Mouse (Mus musculus) MEL (cell line): ENCODE measurements around the gene Polr2i. TPM values are rescaled to one million over a fixed set of nuclear protein-coding genes. Genes with fewer than 3 reads are reported as not detected.

Experiments used
- DNase-seq: peaks from one replicate; pipeline ENCODE4 v3.0.0; 2011; ENCODE audit warnings: low read depth, low spot score
- H3K27ac ChIP-seq: 2 replicates; pipeline ENCODE4 v1.5.1; 2012; ENCODE audit warnings: low read depth, mild to moderate bottlenecking, control low read depth, low read length, moderate library complexity; ENCODE audit not compliant: control insufficient read depth
- H3K27me3 ChIP-seq, 2 experiments: fragments of 150-350 bp in 1 of 2; sonication (generic) in 1 of 2; 2 replicates each; pipeline ENCODE4 v1.6.1; 2012; ENCODE audit warnings: low read length in 2 of 2, mild to moderate bottlenecking in 2 of 2, improper control_type of control experiment in 1 of 2, moderate library complexity in 1 of 2; ENCODE audit not compliant: insufficient read depth in 2 of 2, control insufficient read depth in 1 of 2
- H3K36me3 ChIP-seq, 2 experiments: 2 replicates each; pipeline ENCODE4 v1.6.1; 2012 to 2014; ENCODE audit warnings: low read length in 2 of 2, improper control_type of control experiment in 1 of 2, inconsistent platforms in 1 of 2, mild to moderate bottlenecking in 1 of 2; ENCODE audit not compliant: insufficient read depth in 2 of 2, control insufficient read depth in 1 of 2
- H3K4me1 ChIP-seq, 2 experiments: fragments of 150-350 bp in 1 of 2; sonication (generic) in 1 of 2; 2 replicates each; pipeline ENCODE4 v1.6.1; 2012; ENCODE audit warnings: low read length in 2 of 2, improper control_type of control experiment in 1 of 2, mild to moderate bottlenecking in 1 of 2; ENCODE audit not compliant: insufficient read depth in 2 of 2, control insufficient read depth in 1 of 2
- H3K4me3 ChIP-seq, 2 experiments: fragments of 150-350 bp in 1 of 2; sonication (generic) in 1 of 2; 2 replicates each; pipeline ENCODE4 v1.5.1; 2012; ENCODE audit warnings: low read depth in 2 of 2, low read length in 2 of 2, mild to moderate bottlenecking in 2 of 2, moderate library complexity in 2 of 2, control low read depth in 1 of 2, improper control_type of control experiment in 1 of 2; ENCODE audit not compliant: control insufficient read depth in 1 of 2, insufficient read depth in 1 of 2
- H3K79me2 ChIP-seq: 2 replicates; pipeline ENCODE4 v1.6.1; 2012; ENCODE audit warnings: mild to moderate bottlenecking, low read length, moderate library complexity; ENCODE audit not compliant: control insufficient read depth, poor library complexity, insufficient read depth
- H3K9ac ChIP-seq: 2 replicates; pipeline ENCODE4 v1.6.1; 2012; ENCODE audit warnings: low read depth, mild to moderate bottlenecking, control low read depth, low read length, moderate library complexity; ENCODE audit not compliant: control insufficient read depth, poor library complexity, severe bottlenecking
- H3K9me3 ChIP-seq: fragments of 150-350 bp; sonication (generic); replicated peaks from 2 replicates; pipeline ENCODE4 v1.6.1; 2012; ENCODE audit warnings: mild to moderate bottlenecking, low read length, improper control_type of control experiment, moderate library complexity; ENCODE audit not compliant: insufficient read depth
- BHLHE40 ChIP-seq: IDR thresholded peaks from 2 replicates; pipeline ENCODE4 v1.6.1; 2012; ENCODE audit warnings: low read depth, mild to moderate bottlenecking, inconsistent platforms, low read length, improper control_type of control experiment, borderline replicate concordance
- CHD1 ChIP-seq: IDR thresholded peaks from 2 replicates; pipeline ENCODE4 v1.6.1; 2012; ENCODE audit warnings: low read depth, mild to moderate bottlenecking, inconsistent platforms, low read length, improper control_type of control experiment
- CHD2 ChIP-seq: IDR thresholded peaks from 2 replicates; pipeline ENCODE4 v1.6.1; 2011; ENCODE audit warnings: low read length, improper control_type of control experiment
- CTCF ChIP-seq, 3 experiments: IDR thresholded peaks in 2 of 3; conservative IDR thresholded peaks in 1 of 3; 2 replicates each; pipeline ENCODE4 v1.5.1; 2011 to 2012; ENCODE audit warnings: low read length in 3 of 3, low read depth in 2 of 3, mild to moderate bottlenecking in 2 of 3, improper control_type of control experiment in 1 of 3, inconsistent platforms in 1 of 3, mixed read lengths in 1 of 3, moderate library complexity in 1 of 3; ENCODE audit not compliant: control insufficient read depth in 1 of 3, insufficient read depth in 1 of 3, poor library complexity in 1 of 3, severe bottlenecking in 1 of 3
- ELF1 ChIP-seq: IDR thresholded peaks from 2 replicates; pipeline ENCODE4 v1.6.1; 2014; ENCODE audit warnings: low read depth, mild to moderate bottlenecking, inconsistent platforms, low read length, improper control_type of control experiment, moderate library complexity
- EP300 ChIP-seq, 2 experiments: IDR thresholded peaks; 2 replicates each; pipeline ENCODE4 v1.6.1; 2011; ENCODE audit warnings: improper control_type of control experiment in 2 of 2, low read length in 2 of 2, low read depth in 1 of 2, mild to moderate bottlenecking in 1 of 2
- ETS1 ChIP-seq: IDR thresholded peaks from 2 replicates; pipeline ENCODE4 v1.6.1; 2012; ENCODE audit warnings: low read depth, mild to moderate bottlenecking, inconsistent platforms, low read length, improper control_type of control experiment, moderate library complexity
- GABPA ChIP-seq: IDR thresholded peaks from 2 replicates; pipeline ENCODE4 v1.6.1; 2012; ENCODE audit warnings: low read depth, mild to moderate bottlenecking, inconsistent platforms, low read length, improper control_type of control experiment, moderate library complexity
- GATA1 ChIP-seq: IDR thresholded peaks from 2 replicates; pipeline ENCODE4 v1.6.1; 2011; ENCODE audit warnings: low read depth, low read length, improper control_type of control experiment
- HCFC1 ChIP-seq: IDR thresholded peaks from 2 replicates; pipeline ENCODE4 v1.6.1; 2012; ENCODE audit warnings: low read depth, mild to moderate bottlenecking, inconsistent platforms, low read length, improper control_type of control experiment, moderate library complexity
- JUND ChIP-seq: IDR thresholded peaks from 2 replicates; pipeline ENCODE4 v1.6.1; 2011; ENCODE audit warnings: low read depth, mild to moderate bottlenecking, improper control_type of control experiment, low read length
- MAFK ChIP-seq: IDR thresholded peaks from 2 replicates; pipeline ENCODE4 v1.6.1; 2011; ENCODE audit warnings: low read depth, mild to moderate bottlenecking, low read length, improper control_type of control experiment, borderline replicate concordance
- MAZ ChIP-seq: IDR thresholded peaks from 2 replicates; pipeline ENCODE4 v1.6.1; 2012; ENCODE audit warnings: low read depth, mild to moderate bottlenecking, inconsistent platforms, low read length, improper control_type of control experiment
- MEF2A ChIP-seq: IDR thresholded peaks from 2 replicates; pipeline ENCODE4 v1.6.1; 2014; ENCODE audit warnings: low read depth, mild to moderate bottlenecking, inconsistent platforms, low read length, improper control_type of control experiment; ENCODE audit not compliant: poor library complexity, insufficient replicate concordance, severe bottlenecking; ENCODE audit errors: extremely low read depth
- MXI1 ChIP-seq: IDR thresholded peaks from 2 replicates; pipeline ENCODE4 v1.6.1; 2011; ENCODE audit warnings: mild to moderate bottlenecking, low read depth, low read length, improper control_type of control experiment
- MYB ChIP-seq: IDR thresholded peaks from 2 replicates; pipeline ENCODE4 v1.6.1; 2011; ENCODE audit warnings: mild to moderate bottlenecking, low read depth, low read length, improper control_type of control experiment
- NELFE ChIP-seq: IDR thresholded peaks from 2 replicates; pipeline ENCODE4 v1.6.1; 2011; ENCODE audit warnings: low read depth, low read length, improper control_type of control experiment
- POLR2A ChIP-seq, 2 experiments: IDR thresholded peaks; 2 replicates each; pipeline ENCODE4 v1.6.1; 2011 to 2012; ENCODE audit warnings: low read length in 2 of 2, mild to moderate bottlenecking in 2 of 2, control low read depth in 1 of 2, improper control_type of control experiment in 1 of 2, low read depth in 1 of 2, moderate library complexity in 1 of 2; ENCODE audit not compliant: control insufficient read depth in 1 of 2, insufficient read depth in 1 of 2, poor library complexity in 1 of 2
- POLR2AphosphoS2 ChIP-seq: IDR thresholded peaks from 2 replicates; pipeline ENCODE4 v1.6.1; 2011; ENCODE audit warnings: low read length, improper control_type of control experiment
- POLR2AphosphoS5 ChIP-seq: IDR thresholded peaks from 2 replicates; pipeline ENCODE4 v1.6.1; 2012; ENCODE audit warnings: low read depth, borderline replicate concordance, mild to moderate bottlenecking, inconsistent platforms, low read length, moderate library complexity, mixed read lengths
- RAD21 ChIP-seq: IDR thresholded peaks from 2 replicates; pipeline ENCODE4 v1.6.1; 2011; ENCODE audit warnings: mild to moderate bottlenecking, low read depth, low read length, improper control_type of control experiment
- RCOR1 ChIP-seq: IDR thresholded peaks from 2 replicates; pipeline ENCODE4 v1.6.1; 2012; ENCODE audit warnings: low read depth, mild to moderate bottlenecking, inconsistent platforms, low read length, improper control_type of control experiment
- SIN3A ChIP-seq: IDR thresholded peaks from 2 replicates; pipeline ENCODE4 v1.6.1; 2012; ENCODE audit warnings: low read length, improper control_type of control experiment, inconsistent platforms
- SMC3 ChIP-seq: IDR thresholded peaks from 2 replicates; pipeline ENCODE4 v1.6.1; 2011; ENCODE audit warnings: low read depth, low read length, improper control_type of control experiment
- USF1 ChIP-seq: IDR thresholded peaks from 2 replicates; pipeline ENCODE4 v1.6.1; 2014; ENCODE audit warnings: low read depth, mild to moderate bottlenecking, inconsistent platforms, low read length, improper control_type of control experiment, moderate library complexity
- USF2 ChIP-seq, 2 experiments: IDR thresholded peaks; 2 replicates each; pipeline ENCODE4 v1.6.1; 2011 to 2012; ENCODE audit warnings: improper control_type of control experiment in 2 of 2, low read length in 2 of 2, borderline replicate concordance in 1 of 2, inconsistent platforms in 1 of 2, low read depth in 1 of 2, mild to moderate bottlenecking in 1 of 2; ENCODE audit not compliant: insufficient read depth in 1 of 2
- ZKSCAN1 ChIP-seq: IDR thresholded peaks from 2 replicates; pipeline ENCODE4 v1.6.1; 2012; ENCODE audit warnings: low read depth, mild to moderate bottlenecking, inconsistent platforms, low read length, improper control_type of control experiment, moderate library complexity
- ZNF384 ChIP-seq: IDR thresholded peaks from 2 replicates; pipeline ENCODE4 v1.6.1; 2012; ENCODE audit warnings: low read depth, mild to moderate bottlenecking, inconsistent platforms, low read length, improper control_type of control experiment
- polyA plus RNA-seq, 2 experiments: library from polyadenylated mRNA; stranded (reverse) in 1 of 2; unstranded in 1 of 2; fragments of >175 nt in 1 of 2; fragments of >200 nt in 1 of 2; gene quantifications; 2 replicates each; pipeline versions ENCODE4 v1.2.1 to v1.2.4; 2012; ENCODE audit warnings: low replicate concordance in 2 of 2, low read depth in 1 of 2; ENCODE audit not compliant: insufficient read length in 2 of 2, insufficient read depth in 1 of 2, missing spikeins in 1 of 2
- total RNA-seq: library from RNA; depleted of rRNA; stranded (reverse); fragments of 300-350 nt; gene quantifications from 2 replicates; pipeline ENCODE4 v1.2.3, GENCODE M21; 2012

Polr2i gene
- total and polyA plus RNA-seq, 3 experiments: 118 to 128 TPM; not detected in 1

GRCm38 (mm10) chr7:30188344-30189115 is 43.2 kb upstream of the Polr2i start:
- peaks cover 3 to 4% of the 10 kb centered on the region in 2 experiments for H3K36me3 ChIP-seq
- no peaks in the 10 kb centered on the region for H3K9me3 ChIP-seq
- H3K4me1 ChIP-seq: peaks cover 0 to 9% of the 10 kb centered on the region in 2 experiments; a peak in 2 of 4 replicates
- no peaks in the 10 kb centered on the region for H3K27me3 ChIP-seq
- no peak overlapping the region for H3K27ac ChIP-seq
- H3K9ac ChIP-seq: no peak overlapping the region
- H3K79me2 ChIP-seq: peaks cover 5% of the 10 kb centered on the region; the same call in 1 of the 2 replicates
- H3K4me3 ChIP-seq: no peak overlapping the region
- no peak for TF ChIP-seq USF2 (IDR thresholded peaks at IDR 0.05; ENCODE audit: borderline replicate concordance in 1 of 2, insufficient read depth in 1 of 2, low read depth in 1 of 2, low read length in 2 of 2)
- no peak for TF ChIP-seq RCOR1
- TF ChIP-seq CHD2: no peak
- TF ChIP-seq POLR2AphosphoS2: no peak
- TF ChIP-seq HCFC1: no peak
- no peak for TF ChIP-seq CHD1
- no peak for TF ChIP-seq ETS1
- no peak for TF ChIP-seq ELF1
- TF ChIP-seq POLR2AphosphoS5: no peak
- TF ChIP-seq MYB: no peak
- no peak for TF ChIP-seq BHLHE40
- TF ChIP-seq RAD21: no peak
- TF ChIP-seq GABPA: no peak
- TF ChIP-seq ZNF384: no peak
- no peak for TF ChIP-seq EP300 (IDR thresholded peaks at IDR 0.05; ENCODE audit: low read depth in 1 of 2, low read length in 2 of 2)
- no peak for TF ChIP-seq SMC3
- TF ChIP-seq ZKSCAN1: no peak
- TF ChIP-seq, all 39 proteins: peak for 0
- no peak for DNase-seq

DNA sequence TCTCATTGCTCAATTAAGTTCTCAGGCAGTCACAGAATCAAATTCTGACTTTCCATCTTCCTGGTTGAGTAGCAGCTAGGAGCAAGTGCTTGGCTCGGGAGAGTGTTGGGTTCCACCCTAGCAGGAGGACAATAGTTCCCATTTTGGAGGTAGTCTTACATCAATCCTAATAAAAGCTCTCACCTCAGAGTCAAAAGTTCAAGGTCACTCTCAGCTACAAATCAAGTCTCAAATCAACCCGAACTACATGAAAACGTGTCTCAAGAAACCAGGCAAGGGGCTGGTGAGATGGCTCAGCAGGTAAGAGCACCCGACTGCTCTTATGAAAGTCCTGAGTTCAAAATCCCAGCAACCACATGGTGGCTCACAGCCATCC is 42.6 kb upstream of the Polr2i start:
- peaks cover 0 to 10% of the 10 kb centered on the region in 2 experiments; a peak in 2 of 4 replicates for H3K4me1 ChIP-seq
- H3K9ac ChIP-seq: no peak overlapping the region
- no peaks in the 10 kb centered on the region for H3K27me3 ChIP-seq
- peaks cover 3 to 5% of the 10 kb centered on the region in 2 experiments for H3K36me3 ChIP-seq
- H3K4me3 ChIP-seq: no peak overlapping the region
- H3K27ac ChIP-seq: no peak overlapping the region
- H3K9me3 ChIP-seq: no peaks in the 10 kb centered on the region
- H3K79me2 ChIP-seq: peaks cover 5% of the 10 kb centered on the region; the same call in 1 of the 2 replicates
- TF ChIP-seq CHD2 (no peak), ETS1 (no peak), ELF1 (no peak), ZKSCAN1 (no peak), SIN3A (no peak), POLR2A (IDR thresholded peaks at IDR 0.05; ENCODE audit: control insufficient read depth in 1 of 2, insufficient read depth in 1 of 2, low read depth in 1 of 2, low read length in 2 of 2, poor library complexity in 1 of 2) (no peak), MEF2A (no peak), NELFE (no peak), MXI1 (no peak), JUND (no peak), EP300 (IDR thresholded peaks at IDR 0.05; ENCODE audit: low read depth in 1 of 2, low read length in 2 of 2) (no peak), MAZ (no peak), GATA1 (no peak), ZNF384 (no peak), MAFK (no peak), USF1 (no peak), CTCF (IDR thresholded peaks at IDR 0.05 in 2 of 3, conservative IDR thresholded peaks at IDR 0.05 in 1 of 3; ENCODE audit: control insufficient read depth in 1 of 3, insufficient read depth in 1 of 3, low read depth in 2 of 3, low read length in 3 of 3, poor library complexity in 1 of 3, severe bottlenecking in 1 of 3) (no peak)
- TF ChIP-seq, all 39 proteins: peak for 0
- DNase-seq: no peak
